Comparison of ENCODE assay signal across 9 mouse cellular contexts in genomic region chr8:47287641-47288130, GRCm38 (mm10).
A peak's percentile ranks its signal among the peaks of the same experiment; 100 is the strongest.
DNase-seq lines count a peak whose midpoint lies in the region; ATAC-seq and TF ChIP-seq lines count a peak whose summit lies in the region.
"Had no signal": no experiment of that assay in that cellular context is flagged by ENCODE, and none has a peak within 500 bp of the region (broad histone marks: within the 10 kb centered on the region; RNA-seq: fewer than 3 reads in every experiment).

No protein-coding gene starts in this region.

- peak overlapping the region; percentile 69 for H3K4me3 ChIP-seq in lung, embryonic 14.5 days (ENCODE audit: low read depth, low read length)
- H3K4me3 ChIP-seq in intestine, embryonic 14.5 days (ENCODE audit: low read depth, low read length) = peak overlapping the region; percentile 65
- H3K4me3 ChIP-seq in liver, embryonic 14.5 days (ENCODE audit: insufficient read depth in 1 of 2, low read depth in 2 of 2, low read length in 2 of 2) = peak overlapping the region; percentile 1 to 53; a peak in 3 of 4 replicates

- WGBS in lung, embryonic 14.5 days = under 1% methylated on average over 33 of the region's 33 CpGs
- WGBS in intestine, embryonic 14.5 days = 2% methylated on average over 33 of the region's 33 CpGs
- 1% methylated on average over 33 of the region's 33 CpGs for WGBS in liver, embryonic 14.5 days (ENCODE audit: insufficient replicate concordance)

- peak overlapping the region; percentile 97 for H3K4me2 ChIP-seq in lung, embryonic 14.5 days
- peak overlapping the region; percentile 82 for H3K4me2 ChIP-seq in intestine, embryonic 14.5 days (ENCODE audit: low read length)
- H3K4me2 ChIP-seq in liver, embryonic 14.5 days (ENCODE audit: low read depth) = peak overlapping the region; percentile 60

- no peak for TF ChIP-seq EP300 in liver, embryonic 14.5 days (IDR thresholded peaks at IDR 0.05; ENCODE audit: low read depth)

- H3K9me3 ChIP-seq in lung, embryonic 14.5 days (ENCODE audit: low read depth, low read length) = no peaks in the 10 kb centered on the region
- H3K9me3 ChIP-seq in intestine, embryonic 14.5 days (ENCODE audit: control insufficient read depth, low read length) = no peaks in the 10 kb centered on the region
- no peaks in the 10 kb centered on the region for H3K9me3 ChIP-seq in liver, embryonic 14.5 days (ENCODE audit: control insufficient read depth, low read length)

- 0 out of 2 replicates have a peak, but pooled peaks cover 4% of the 10 kb centered on the region for H3K4me1 ChIP-seq in lung, embryonic 14.5 days (ENCODE audit: insufficient read depth)
- H3K4me1 ChIP-seq in intestine, embryonic 14.5 days (replicated peaks; ENCODE audit: control insufficient read depth, insufficient read depth, low read length) = peaks cover 13% of the 10 kb centered on the region
- no peaks in the 10 kb centered on the region for H3K4me1 ChIP-seq in liver, embryonic 14.5 days (replicated peaks; ENCODE audit: control insufficient read depth in 2 of 2, insufficient read depth in 2 of 2, low read length in 1 of 2)

- peak; percentile 59 for DNase-seq in lung, embryonic 14.5 days
- DNase-seq in lung, postnatal 25 days (ENCODE audit: low spot score) = no peak
- DNase-seq in cerebellum, adult 9-11 months = peak; percentile 56
- peak; percentile 28 to 56 for DNase-seq in frontal cortex, postnatal 10 days (ENCODE audit: low spot score in 2 of 2)
- peak; percentile 78 for DNase-seq in intestine, embryonic 14.5 days (ENCODE audit: low spot score)
- DNase-seq in liver, embryonic 14.5 days (ENCODE audit: low read depth in 3 of 3, low spot score in 3 of 3) = no peak
- peak; percentile 21 for DNase-seq in retina, postnatal 7 days (ENCODE audit: low read depth, low spot score)

- TF ChIP-seq CTCF in lung, embryonic 14.5 days (IDR thresholded peaks at IDR 0.05; ENCODE audit: low read depth) = no peak
- TF ChIP-seq CTCF in liver, embryonic 14.5 days (IDR thresholded peaks at IDR 0.05; ENCODE audit: low read depth) = no peak

- peak overlapping the region; percentile 72; the same call in 1 of the 2 replicates for H3K27ac ChIP-seq in lung, embryonic 14.5 days (ENCODE audit: low read depth)
- peak overlapping the region; percentile 69 for H3K27ac ChIP-seq in intestine, embryonic 14.5 days (ENCODE audit: low read depth)
- no peak overlapping the region for H3K27ac ChIP-seq in liver, embryonic 14.5 days
- H3K27ac ChIP-seq: macrophage had no signal

- peak; percentile 53 for ATAC-seq in lung, embryonic 14.5 days (ENCODE audit: insufficient read depth)
- peak; percentile 18; the same call in 1 of the 2 replicates for ATAC-seq in intestine, embryonic 14.5 days (replicated peaks; ENCODE audit: low FRiP score, low TSS enrichment, low read depth)
- ATAC-seq in liver, embryonic 14.5 days (ENCODE audit: insufficient read depth) = no peak
- ATAC-seq in erythroid progenitor cell, adult 5-6 weeks (replicated peaks; ENCODE audit: low FRiP score, poor library complexity, severe bottlenecking) = no peak

- H3K27me3 ChIP-seq in lung, embryonic 14.5 days (ENCODE audit: insufficient read depth, low read length) = 0 out of 2 replicates have a peak, but pooled peaks cover 3% of the 10 kb centered on the region
- H3K27me3 ChIP-seq in intestine, embryonic 14.5 days (replicated peaks; ENCODE audit: control insufficient read depth, insufficient read depth, low read length) = peaks cover 21% of the 10 kb centered on the region
- H3K27me3 ChIP-seq in liver, embryonic 14.5 days (ENCODE audit: control insufficient read depth, insufficient read depth, low read length) = peaks cover 38% of the 10 kb centered on the region

- no peaks in the 10 kb centered on the region for H3K36me3 ChIP-seq in lung, embryonic 14.5 days (ENCODE audit: insufficient read depth)
- no peaks in the 10 kb centered on the region for H3K36me3 ChIP-seq in intestine, embryonic 14.5 days (ENCODE audit: control insufficient read depth, insufficient read depth, low read length)
- no peaks in the 10 kb centered on the region for H3K36me3 ChIP-seq in liver, embryonic 14.5 days (replicated peaks; ENCODE audit: control insufficient read depth, insufficient read depth, low read depth)

- peak overlapping the region; percentile 80 for H3K9ac ChIP-seq in lung, embryonic 14.5 days
- H3K9ac ChIP-seq in intestine, embryonic 14.5 days (ENCODE audit: low read length) = peak overlapping the region; percentile 83
- no peak overlapping the region for H3K9ac ChIP-seq in liver, embryonic 14.5 days (replicated peaks)

Comparison
In these comparisons a context has a peak if more than half of its experiments do, and no peak if none do; other contexts are left out.
1. DNase-seq: peak in lung, embryonic 14.5 days (single experiment), cerebellum, adult 9-11 months (single experiment), frontal cortex, postnatal 10 days (2 of 2), intestine, embryonic 14.5 days (single experiment) and retina, postnatal 7 days (single experiment); none in lung, postnatal 25 days (single experiment) and liver, embryonic 14.5 days (0 of 3).
2. ATAC-seq: peak in lung, embryonic 14.5 days (single experiment) and intestine, embryonic 14.5 days (single experiment); none in liver, embryonic 14.5 days (single experiment) and erythroid progenitor cell, adult 5-6 weeks (single experiment).
3. Peak in every context shown above with its lines, with median percentiles within 50 percentile points of each other: H3K4me2 ChIP-seq and H3K4me3 ChIP-seq.